Mouse (Mus musculus): Measurements from ENCODE around the gene Ctbp2.

The Ctbp2 gene

DNA sequence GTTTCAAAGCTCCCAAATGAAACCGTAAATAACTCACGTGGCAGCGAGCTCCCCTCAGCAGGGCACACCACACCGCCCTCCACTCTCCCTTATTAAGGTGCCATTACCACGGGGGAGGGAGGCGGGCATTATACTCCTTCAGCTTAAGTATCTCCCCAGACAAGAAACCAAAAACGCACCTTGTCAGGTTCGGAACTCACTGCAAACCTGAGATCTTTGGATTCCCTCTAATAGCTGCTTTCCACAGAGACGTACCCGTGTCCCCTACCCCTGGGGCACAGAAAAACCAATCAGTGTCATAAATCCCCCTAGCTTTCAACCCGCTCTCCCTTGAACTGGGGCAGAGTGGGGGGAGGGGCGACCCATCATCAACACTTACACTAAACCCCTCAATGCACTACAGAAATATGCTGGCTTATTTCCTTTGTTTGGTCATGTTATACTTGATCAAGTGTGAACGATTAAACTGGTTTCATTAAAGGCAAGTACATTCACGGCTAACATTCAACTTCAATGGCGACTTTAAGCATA, 3.9 kb downstream of the Ctbp2 start:
- peak; percentile 58 for DNase-seq (ENCODE audit: low read depth, low spot score)

DNA sequence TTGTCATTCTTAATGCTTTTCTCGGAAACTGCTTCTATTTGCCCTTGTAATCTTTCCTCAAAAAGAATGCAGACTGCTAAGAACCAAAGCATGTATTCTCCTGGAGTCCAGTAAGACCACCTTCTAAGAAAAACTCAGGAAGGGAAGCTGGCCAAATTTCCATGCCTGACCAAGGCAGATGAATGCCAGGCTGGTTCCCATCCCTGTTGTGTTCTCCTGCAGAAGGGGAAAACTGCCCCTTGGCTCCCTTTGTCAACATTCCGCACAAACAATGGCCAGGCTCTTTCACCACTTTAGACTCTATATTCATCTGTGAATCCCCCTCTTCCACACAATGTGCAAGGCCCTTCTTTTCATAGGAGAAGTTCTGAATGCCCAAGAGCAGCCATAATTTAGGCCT, 6.3 kb downstream of the Ctbp2 start:
- DNase-seq (ENCODE audit: low read depth, low spot score), result peak; percentile 24

DNA sequence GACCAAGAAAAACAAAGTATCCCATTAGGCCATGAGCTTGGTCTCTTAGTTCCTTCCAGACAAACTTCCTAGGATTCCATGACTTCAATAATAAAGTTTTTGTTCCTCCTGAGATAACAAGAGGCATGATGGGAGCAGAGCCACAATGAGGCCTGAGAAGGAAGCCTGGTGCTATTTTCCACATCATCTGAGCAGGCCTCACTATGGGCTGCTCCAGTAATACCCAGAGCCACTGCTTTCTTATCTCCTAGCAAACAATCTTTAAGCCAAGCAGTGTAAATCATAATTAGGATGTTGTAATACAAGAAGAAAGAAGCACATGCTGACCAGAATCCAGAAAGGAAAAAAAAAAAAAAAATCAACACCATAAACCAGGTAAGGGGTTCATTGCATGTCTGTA, 7.6 kb downstream of the Ctbp2 start:
- DNase-seq (ENCODE audit: low read depth, low spot score), result peak; percentile 23

DNA sequence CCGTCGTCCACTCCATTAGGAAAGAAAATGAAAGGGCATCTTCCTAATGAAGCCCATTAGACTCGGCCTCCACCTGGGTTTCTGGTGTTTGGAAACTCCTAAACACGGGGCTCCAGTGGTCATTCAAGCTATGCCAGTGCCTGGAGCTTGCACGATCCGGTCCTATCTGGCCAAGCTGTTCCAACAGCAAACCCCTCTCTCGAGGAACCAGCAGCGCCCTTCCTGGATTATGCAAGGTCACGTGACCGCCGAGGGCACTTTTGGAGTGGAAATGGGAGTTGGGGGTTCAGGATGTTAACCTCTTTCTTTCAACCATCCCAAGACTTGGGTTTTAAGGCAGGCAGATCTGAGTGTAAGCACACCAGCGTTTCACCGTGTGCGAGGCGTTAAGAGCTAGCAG, 8.3 kb downstream of the Ctbp2 start:
- DNase-seq (ENCODE audit: low read depth, low spot score), result peak; percentile 91

DNA sequence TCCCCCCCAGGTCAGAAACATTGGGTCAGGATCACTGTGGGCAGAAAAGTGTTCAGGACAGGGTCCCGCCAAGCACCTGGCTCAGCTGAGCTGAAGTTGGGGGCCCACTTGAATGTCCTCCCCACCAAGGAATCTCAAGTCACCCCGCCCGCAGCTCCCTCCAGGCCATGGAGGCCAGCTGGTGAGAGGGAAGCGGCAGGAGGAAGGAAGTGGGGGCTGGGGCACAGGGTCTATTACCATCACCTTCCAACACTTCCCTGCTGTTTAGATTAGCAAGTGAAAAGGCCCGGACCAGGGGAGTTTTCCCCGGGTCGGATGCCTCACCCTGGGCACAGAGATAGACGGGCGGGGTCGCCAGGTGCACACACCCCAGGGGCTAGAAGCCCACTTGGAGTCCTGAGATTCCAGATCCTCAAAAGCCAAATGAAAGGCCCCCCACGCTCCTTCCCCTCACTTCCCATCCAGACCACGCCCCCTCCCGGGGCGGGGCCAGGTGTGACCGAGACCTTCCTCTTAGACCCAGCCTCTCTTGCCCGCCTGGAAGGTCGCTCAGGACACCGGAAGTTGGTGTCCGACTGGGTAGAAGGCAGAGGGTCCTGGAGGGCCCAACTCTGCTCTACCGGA, 9.2 kb downstream of the Ctbp2 start:
- peak; percentile 100 for DNase-seq (ENCODE audit: low read depth, low spot score)

DNA sequence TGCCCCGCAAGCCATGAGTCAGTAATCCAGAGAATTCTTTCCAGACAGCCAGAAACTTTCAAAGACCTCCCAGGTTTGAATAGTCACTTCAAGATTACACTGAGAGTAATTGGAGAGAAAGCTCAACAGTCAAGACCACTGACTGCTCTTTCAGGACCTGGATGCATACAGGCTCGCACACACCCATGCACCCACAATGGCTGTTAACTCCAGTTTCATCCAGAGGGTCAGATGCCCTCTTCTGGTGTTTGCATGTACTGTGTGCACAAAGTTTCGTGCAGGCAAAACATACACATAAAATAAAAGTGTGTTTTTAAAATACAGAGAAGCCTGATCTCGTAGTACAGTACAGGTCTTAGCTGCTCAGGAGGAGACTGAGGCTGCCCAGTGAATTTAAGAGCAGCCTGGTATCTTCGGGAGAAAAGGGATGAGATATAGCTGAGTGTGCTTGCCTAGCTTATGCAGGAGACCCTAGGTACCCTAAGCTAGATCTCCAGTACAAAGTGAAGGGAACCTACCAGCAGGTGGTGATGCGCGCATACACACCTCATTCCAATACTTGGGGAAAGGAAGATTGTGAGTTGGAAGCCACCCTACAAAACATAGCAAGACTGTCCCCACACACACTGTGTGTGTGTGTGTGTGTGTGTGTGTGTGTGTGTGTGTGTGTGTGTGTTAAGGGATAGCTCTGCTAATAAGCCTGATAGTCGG, 10.8 kb downstream of the Ctbp2 start:
- peak; percentile 77 for DNase-seq (ENCODE audit: low read depth, low spot score)

DNA sequence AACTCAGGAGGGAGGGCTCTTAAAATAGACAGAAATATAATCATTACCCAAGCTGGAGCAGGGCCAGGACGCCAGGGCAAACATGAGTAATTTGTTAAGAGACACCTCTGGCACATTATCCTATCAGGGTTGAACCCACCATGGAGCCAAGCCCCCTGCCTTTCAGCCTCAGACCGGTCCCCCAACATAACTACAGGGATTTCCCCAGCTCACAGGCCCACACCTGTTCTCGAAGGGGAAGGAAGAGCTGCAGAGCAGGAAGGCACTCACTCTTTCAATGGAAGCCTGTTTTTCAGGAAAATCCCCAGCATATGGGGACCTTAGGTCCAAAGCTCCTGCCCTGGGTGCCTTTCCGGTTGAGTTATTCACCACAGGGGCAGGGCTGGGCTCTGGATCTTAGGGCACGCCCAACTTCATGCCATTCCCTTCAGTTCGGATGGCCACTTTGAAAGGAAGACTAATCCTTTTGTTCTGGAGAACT, 11.8 kb downstream of the Ctbp2 start:
- peak; percentile 98 for DNase-seq (ENCODE audit: low read depth, low spot score)

DNA sequence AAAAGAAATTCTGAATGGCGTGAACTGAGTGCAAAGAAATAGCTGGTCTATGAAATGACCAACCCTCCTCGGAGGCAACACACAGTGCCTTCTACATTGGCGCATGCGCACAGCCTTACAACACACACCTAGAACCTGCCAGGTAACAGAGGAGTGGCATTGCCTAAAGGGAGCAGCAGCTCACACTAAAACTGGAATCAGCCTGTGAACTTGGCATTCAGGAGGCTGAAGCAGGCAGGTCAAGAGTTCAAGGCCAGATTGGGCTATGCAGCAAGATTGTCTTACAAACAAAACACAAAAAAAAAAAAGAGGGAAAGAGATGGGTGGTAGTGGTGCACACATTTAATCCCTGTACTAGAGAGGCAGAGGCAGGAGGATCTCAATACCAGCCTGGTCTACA, 14.7 kb downstream of the Ctbp2 start:
- peak; percentile 85 for DNase-seq (ENCODE audit: low read depth, low spot score)

DNA sequence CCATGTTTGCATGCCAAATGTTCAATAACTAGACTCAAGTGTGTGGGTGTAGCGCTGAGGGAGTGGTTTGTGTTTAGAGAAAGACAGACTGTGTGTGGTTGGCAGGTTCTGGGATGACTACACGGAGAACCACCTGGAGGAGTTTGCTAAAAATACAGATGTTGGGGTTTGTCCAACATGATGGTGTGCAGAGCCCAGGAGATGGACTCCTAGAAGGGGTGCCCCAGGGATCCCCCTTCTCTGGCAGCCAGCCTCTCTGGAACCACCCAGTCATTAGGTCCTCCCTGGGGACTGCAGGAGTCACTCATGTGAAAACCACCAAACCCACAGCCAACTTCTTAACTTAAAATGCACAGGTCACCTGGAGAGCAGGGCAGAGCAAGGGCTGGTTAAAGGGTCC, 15.5 kb downstream of the Ctbp2 start:
- DNase-seq (ENCODE audit: low read depth, low spot score), result peak; percentile 10

DNA sequence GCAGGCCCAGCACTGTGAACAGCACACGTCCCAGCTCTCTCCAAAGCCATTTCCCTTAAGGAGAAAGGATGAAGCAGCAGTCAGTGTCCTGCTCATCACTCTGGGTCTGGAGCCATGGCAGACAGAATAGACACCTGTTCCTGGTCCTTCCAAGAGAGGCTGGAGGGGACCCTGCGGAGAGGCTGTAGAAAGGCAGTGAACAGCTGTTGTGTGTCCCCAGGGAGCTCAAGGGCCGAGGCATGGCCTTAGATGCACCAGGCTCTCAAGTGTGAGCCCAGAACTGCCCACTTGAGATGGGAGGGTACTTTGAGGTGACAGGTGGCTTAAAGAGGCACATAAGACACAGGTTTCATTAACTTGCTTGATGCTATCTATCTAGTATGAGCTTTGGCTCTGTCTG, 21.6 kb downstream of the Ctbp2 start:
- no peak for DNase-seq (ENCODE audit: low read depth, low spot score)

DNA sequence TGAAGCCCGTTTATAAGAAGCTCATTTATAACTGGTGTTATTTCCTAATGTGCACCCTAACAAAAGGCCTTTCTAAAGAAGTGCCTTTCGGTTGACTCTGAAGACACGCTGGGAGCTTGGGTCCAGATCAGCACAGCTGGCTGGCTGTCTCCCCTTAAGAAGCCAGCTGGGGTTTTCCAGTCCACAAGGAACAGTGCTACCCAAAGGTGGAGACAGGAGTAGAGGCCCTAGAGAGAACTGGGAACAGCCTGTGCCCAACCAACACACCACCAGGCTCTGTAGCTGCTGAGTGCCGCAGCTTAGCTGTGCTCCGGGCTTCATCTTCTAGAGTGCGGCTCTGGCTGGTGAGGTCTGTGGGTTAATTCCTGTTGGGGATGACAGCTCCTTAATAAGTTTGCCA, 23.1 kb downstream of the Ctbp2 start:
- no peak for DNase-seq (ENCODE audit: low read depth, low spot score)

DNA sequence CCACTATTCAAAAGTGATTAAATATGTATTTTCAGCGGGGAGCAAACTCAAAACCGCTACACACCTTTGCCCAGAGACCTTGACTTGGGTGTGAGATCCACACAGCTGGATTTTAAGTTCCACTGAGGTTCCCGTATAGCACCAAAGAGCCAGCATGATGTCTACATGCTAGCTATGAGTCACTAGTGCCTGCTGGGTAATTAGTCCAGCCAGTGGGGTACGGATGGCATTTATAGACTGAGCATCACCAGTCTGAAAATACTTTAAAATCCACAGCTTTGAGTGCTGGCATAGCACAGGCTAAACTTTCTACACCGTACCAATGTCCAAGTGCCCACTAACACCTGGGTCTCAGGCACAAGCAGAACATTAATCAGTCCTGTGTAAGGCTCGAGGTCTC, 24.0 kb downstream of the Ctbp2 start:
- no peak for DNase-seq (ENCODE audit: low read depth, low spot score)

DNA sequence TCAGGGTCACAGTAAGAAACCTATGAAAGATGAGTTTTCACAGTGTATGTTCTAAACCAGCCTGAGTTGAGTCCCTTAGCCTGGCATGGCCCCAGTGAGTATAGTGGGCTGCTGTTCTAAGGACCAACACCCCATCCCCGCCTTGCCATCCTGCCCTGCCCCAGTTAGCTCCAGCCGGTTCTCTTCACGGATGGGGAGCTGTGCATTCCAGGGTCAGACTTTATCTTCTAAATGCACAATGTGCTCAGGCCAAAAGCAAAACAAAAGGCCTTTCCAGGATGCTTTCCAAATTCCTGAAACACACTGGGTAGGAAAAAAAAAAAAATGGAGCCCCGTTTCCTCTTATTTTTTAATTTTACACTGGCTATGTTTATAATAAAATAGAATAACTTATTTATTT, 24.9 kb downstream of the Ctbp2 start:
- no peak for DNase-seq (ENCODE audit: low read depth, low spot score)

DNA sequence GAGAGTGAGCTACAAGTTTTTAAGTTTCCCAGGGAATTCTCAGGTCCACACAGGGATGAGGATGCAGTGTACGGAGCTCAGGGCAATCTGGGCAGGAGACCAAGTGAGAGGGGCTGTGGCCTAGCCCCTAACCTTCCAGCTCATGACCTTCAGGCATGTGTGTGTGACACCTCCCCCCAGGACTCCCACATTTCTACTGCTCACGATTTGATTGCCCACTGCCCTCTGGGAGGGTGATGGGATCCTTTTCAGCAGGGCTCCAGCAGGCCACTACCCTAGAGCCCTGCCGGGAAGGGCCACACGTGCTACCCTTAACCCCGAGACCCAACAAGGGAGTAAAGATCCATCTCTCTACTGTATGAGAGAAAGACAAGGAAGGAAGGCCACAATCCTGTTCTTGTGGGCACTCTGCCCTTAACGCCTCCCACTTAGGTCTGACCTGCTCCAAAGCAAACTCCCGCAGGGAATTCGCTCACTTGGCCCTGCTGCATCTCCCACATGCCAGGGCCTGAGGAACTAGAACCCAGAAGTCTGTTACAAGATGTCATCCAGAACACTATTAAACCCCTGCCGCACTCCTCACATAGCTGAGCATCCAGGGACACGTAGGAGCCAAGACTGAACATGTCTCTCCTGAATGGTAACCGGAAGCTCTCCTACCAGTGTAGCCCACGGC, 25.9 kb downstream of the Ctbp2 start:
- no peak for DNase-seq (ENCODE audit: low read depth, low spot score)

DNA sequence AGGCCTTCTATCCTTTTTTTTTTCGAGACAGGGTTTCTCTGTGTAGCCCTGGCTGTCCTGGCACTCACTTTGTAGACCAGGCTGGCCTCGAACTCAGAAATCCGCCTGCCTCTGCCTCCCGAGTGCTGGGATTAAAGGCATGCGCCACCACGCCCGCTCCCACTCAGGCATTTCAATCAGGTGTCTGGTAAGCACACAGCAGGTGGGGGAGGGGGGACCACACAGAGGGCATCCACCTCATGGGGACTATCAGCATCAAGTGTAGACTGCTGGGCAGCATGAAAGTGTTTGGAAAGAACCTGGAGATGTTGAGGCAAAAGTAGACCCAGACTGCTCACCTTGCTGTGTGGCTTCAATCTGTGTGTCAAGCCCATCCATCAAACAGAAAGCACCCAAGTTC, 28.5 kb downstream of the Ctbp2 start:
- DNase-seq (ENCODE audit: low read depth, low spot score), result peak; percentile 76

DNA sequence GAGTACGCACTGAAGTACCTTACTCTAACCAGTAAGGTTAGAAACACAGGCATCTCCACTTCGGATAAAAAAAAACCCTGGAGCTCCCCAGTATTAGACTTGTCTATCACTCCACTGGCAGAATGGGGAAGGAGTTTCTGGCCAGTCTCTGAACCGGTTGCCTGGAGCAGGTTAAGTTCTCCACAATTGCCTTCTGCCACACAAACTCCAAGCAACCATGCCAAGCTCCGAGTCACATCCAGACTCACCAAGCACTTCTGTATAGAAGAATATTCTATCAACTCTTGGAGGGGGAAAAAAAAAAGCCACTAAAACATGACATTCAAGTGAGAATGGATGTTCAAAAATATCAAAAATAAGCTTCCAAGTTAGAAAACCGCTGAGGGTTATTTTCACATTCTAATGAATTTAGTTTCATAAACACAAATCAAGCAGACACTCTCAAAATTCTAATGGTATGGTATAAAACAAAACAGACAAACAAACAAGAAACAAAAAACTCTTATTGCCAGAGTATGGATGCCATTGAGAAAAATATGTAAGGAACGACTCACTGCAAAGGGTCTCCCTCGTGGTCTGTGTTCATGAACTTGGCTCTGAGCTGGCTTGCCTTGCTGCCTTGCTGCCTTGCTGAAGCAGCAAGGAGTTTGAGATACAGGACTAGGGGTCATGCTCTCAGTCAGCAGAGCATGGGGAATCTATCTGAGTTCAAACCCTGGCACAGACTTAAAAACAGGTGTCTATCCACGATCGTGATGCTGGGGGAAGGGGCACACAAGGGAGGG, 29.3 kb downstream of the Ctbp2 start:
- no peak for DNase-seq (ENCODE audit: low read depth, low spot score)

DNA sequence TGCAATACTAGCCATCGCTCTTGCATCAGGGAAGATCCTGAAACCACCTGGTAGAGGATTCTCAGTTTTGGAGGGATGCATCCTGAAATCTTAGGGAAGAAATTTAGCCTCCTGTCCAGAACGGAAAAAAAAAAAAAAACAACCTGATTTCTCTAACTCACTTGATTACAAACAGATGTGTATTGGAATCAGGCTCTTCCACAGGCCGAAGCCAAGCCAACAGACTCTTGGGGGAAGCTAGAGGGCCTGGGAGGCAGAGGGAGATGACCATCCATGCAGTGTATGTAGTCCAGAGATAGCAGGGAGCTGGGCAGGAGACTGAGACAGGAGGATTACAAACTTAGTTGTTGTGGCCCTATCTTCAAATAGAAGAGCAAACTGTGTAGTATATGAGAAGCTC, 30.0 kb downstream of the Ctbp2 start:
- no peak for DNase-seq (ENCODE audit: low read depth, low spot score)

DNA sequence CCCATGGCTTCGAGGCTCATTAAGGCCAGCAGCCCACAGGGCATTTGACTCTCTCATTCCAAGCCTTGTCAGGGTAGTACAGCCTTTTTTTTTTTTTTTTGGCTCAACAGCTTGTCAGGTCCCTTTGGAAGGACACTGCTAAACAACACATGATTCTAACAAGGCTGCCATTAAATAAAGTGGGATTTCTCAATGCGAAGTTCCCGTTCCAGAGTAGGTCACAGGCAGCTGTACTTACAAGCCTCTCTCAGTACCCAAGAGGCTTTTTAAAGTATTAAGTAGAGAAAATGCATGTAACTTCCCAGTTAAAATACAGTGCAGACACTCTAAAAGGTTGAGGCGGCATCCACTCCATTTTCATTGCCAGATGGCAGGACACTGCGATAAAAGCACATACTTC, 30.4 kb downstream of the Ctbp2 start:
- DNase-seq (ENCODE audit: low read depth, low spot score), result no peak

DNA sequence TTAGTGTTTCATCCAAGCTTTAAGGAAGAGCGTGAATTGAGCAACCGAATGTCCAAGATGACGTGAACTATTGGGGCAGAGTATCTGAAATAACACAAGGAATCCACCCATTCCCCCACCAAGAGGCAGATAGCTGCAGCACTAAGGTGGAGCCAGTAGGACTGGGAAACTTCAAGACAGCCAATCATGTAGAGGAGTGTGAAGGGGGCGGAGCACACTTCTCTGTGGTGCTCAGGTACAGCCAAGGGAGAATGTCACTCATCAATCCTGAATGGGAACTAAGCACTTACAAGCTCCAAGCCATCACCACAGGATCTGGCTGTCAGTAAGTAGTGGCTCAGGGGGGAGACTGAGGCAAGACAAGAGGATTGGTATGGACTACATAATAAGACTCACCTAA, 33.5 kb downstream of the Ctbp2 start:
- peak; percentile 86 for DNase-seq (ENCODE audit: low read depth, low spot score)

DNA sequence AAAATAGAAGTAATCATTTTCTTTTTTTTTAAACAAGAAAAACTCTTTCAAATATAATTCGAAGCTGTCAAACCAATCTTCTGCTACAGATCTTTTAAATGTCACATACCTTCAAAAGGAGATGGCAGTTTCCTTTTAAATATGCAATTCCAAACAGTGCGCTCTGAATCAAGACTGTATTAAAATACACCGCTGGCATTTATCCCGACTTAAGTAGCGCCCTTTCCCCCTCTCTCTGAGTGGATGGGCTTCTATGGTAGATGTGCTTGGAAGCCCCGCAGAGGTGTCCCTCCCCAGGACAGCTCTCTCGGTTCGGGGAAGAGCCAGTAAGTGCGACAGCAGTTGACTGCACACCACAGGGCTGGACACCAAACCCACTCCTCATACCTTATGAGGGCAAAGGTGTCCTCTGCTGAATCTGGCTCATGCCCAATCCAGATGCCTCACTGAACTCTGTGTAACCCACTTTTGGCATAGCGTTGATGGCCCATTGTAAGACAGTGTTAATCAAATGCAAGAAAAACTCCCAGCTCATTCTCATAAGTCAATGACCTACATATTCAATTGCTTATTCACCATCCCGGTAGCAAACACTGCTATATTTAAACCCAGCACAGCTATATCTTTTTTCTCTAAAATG, 34.4 kb downstream of the Ctbp2 start:
- no peak for DNase-seq (ENCODE audit: low read depth, low spot score)

DNA sequence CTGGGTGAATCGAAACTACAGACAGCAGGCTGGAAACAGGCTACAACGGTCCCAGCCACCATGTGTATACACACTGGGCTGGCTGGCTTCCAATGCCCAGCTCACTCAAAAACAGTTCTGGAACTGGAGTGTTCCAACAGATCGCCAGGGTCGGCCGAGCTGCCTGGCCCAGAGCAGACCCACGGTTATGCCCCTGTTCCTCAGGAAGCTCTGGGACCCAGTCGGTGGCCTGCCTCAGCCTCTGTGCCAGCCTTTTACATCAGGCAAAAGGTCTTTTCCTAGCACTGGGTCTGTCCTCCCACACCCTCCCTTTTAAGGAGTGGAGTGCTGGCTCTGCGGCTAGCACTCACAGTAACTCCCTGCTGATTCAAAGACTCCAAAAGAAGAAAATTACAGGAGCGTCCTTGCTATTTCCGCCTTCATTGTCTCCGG, 35.3 kb downstream of the Ctbp2 start:
- DNase-seq (ENCODE audit: low read depth, low spot score), result peak; percentile 80

Data from R1 (cell line).